Mouse (Mus musculus): ENCODE results near the gene Gm3248. TPM values are rescaled to one million over a fixed set of nuclear protein-coding genes. Genes with fewer than 3 reads are reported as not detected.

The Gm3248 gene
- 0.40 and 0.50 TPM in 2 replicates for polyA plus RNA-seq (2015; fragmentation: Nextera tagmentation; extraction: Ambion mirVana)

GRCm38 (mm10) chr14:5961635-5962034, at the start of gene Gm3248:
Gm3248 (minus strand) TSS chr14:5961745.

DNA sequence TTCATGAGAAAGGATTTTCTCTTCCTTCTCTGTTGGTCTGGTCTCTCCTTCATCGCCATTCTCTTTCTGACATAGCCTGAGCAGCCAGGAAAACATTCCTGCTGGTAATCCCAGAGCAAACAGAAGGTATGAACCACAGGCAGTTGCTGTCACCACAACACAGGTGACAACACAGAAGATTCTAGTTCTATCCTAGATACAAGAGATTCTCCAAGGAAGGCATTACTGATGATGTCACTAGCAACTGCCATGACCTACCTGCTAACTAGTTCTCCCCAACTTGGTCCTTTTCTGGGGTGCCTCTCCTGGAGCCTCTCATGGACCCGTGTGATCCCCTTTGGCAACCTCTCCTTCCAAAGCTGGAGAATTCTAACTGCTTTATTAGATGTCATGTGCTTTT, 17.5 kb upstream of the Gm3248 start, which contains the start of gene Gm3453:
Gene Gm3453, minus strand, starts transcription at position 101 of the 400 bp plus-strand sequence.

Other genes with a start within 250 kb of the Gm3248 start
- gene Gm3373, start 220.2 kb downstream of the Gm3248 start, polyA plus RNA-seq (2015; fragmentation: Nextera tagmentation; extraction: Ambion mirVana): 0.60 TPM in 1 of 2 replicates, not detected in the other
- gene Gm3383, start 153.8 kb downstream of the Gm3248 start, polyA plus RNA-seq (2015; fragmentation: Nextera tagmentation; extraction: Ambion mirVana): 0.17 and 0.46 TPM in 2 replicates
- not detected in 2 replicates for gene Gm3424, start 131.4 kb downstream of the Gm3248 start, polyA plus RNA-seq (2015; fragmentation: Nextera tagmentation; extraction: Ambion mirVana)
- gene Gm8237, start 81.4 kb downstream of the Gm3248 start, polyA plus RNA-seq (2015; fragmentation: Nextera tagmentation; extraction: Ambion mirVana): 0.32 TPM in 1 of 2 replicates, not detected in the other
- not detected in 2 replicates for gene Gm3453, start 17.4 kb upstream of the Gm3248 start, polyA plus RNA-seq (2015; fragmentation: Nextera tagmentation; extraction: Ambion mirVana)
- not detected in 2 replicates for gene Gm6337, start 96.5 kb upstream of the Gm3248 start, polyA plus RNA-seq (2015; fragmentation: Nextera tagmentation; extraction: Ambion mirVana)
- gene Gm8206, start 132.2 kb upstream of the Gm3248 start, polyA plus RNA-seq (2015; fragmentation: Nextera tagmentation; extraction: Ambion mirVana): 0.11 and 0.60 TPM in 2 replicates
- 0.36 and 0.69 TPM in 2 replicates for gene Gm3468, start 146.9 kb upstream of the Gm3248 start, polyA plus RNA-seq (2015; fragmentation: Nextera tagmentation; extraction: Ambion mirVana)
- not detected in 2 replicates for gene Gm3476, start 164.1 kb upstream of the Gm3248 start, polyA plus RNA-seq (2015; fragmentation: Nextera tagmentation; extraction: Ambion mirVana)

All from adrenal gland, postnatal 0 days (tissue).